Mouse (Mus musculus) midbrain, postnatal 0 days (tissue): ENCODE measurements around the gene Dennd5a. TPM values are rescaled to one million over a fixed set of nuclear protein-coding genes. Genes with fewer than 3 reads are reported as not detected.
A peak's percentile ranks its signal among the peaks of the same experiment; 100 is the strongest.

ENCODE experiments used
- ATAC-seq: fragments of 200-750 bp; cut with Nextera tagmentation; 2 replicates; pipeline ENCODE4 v1.8.0; 2017; ENCODE audit warnings: moderate number of reproducible peaks, mild to moderate bottlenecking, moderate TSS enrichment, moderate library complexity; ENCODE audit not compliant: low FRiP score
- DNase-seq: peaks from one replicate; pipeline ENCODE4 v3.0.0-alpha.2; 2015; ENCODE audit warnings: low spot score
- H3K27ac ChIP-seq: fragments of 300-500 bp; sonication (generic); 2 replicates; pipeline ENCODE4 v1.5.1; 2014; ENCODE audit warnings: low read depth, mild to moderate bottlenecking, low read length, mixed read lengths
- H3K27me3 ChIP-seq: fragments of 300-500 bp; sonication (generic); 2 replicates; pipeline ENCODE4 v1.6.1; 2014; ENCODE audit warnings: low read length, control low read depth, mixed read lengths; ENCODE audit not compliant: insufficient read depth
- H3K36me3 ChIP-seq: fragments of 300-500 bp; sonication (generic); 2 replicates; pipeline ENCODE4 v1.6.1; 2014; ENCODE audit warnings: low read length, control low read depth, mixed read lengths; ENCODE audit not compliant: insufficient read depth
- H3K4me1 ChIP-seq: fragments of 300-500 bp; sonication (generic); 2 replicates; pipeline ENCODE4 v1.6.1; 2014; ENCODE audit warnings: mild to moderate bottlenecking, control low read depth, antibody characterized with exemption, low read length, mixed read lengths; ENCODE audit not compliant: insufficient read depth
- H3K4me2 ChIP-seq: fragments of 300-500 bp; sonication (generic); 2 replicates; pipeline ENCODE4 v1.6.1; 2014; ENCODE audit warnings: low read depth, mild to moderate bottlenecking, low read length, mixed read lengths; ENCODE audit not compliant: poor library complexity, severe bottlenecking
- H3K4me3 ChIP-seq: fragments of 300-500 bp; sonication (generic); 2 replicates; pipeline ENCODE4 v1.5.1; 2014; ENCODE audit warnings: low read depth, mild to moderate bottlenecking, low read length, moderate library complexity
- H3K9ac ChIP-seq: fragments of 300-500 bp; sonication (generic); replicated peaks from 2 replicates; pipeline ENCODE4 v1.6.1; 2014; ENCODE audit warnings: mild to moderate bottlenecking, low read length, moderate library complexity, mixed read lengths; ENCODE audit not compliant: poor library complexity, severe bottlenecking
- H3K9me3 ChIP-seq: fragments of 300-500 bp; sonication (generic); 2 replicates; pipeline ENCODE4 v1.6.1; 2016; ENCODE audit warnings: low read length, control low read depth
- CTCF ChIP-seq: IDR thresholded peaks from 2 replicates; pipeline ENCODE4 v1.5.1; 2016; ENCODE audit warnings: antibody characterized with exemption, mild to moderate bottlenecking
- WGBS: fragments of 180-500 bp; shearing (Covaris S2); extraction: QIAGEN DNeasy Blood & Tissue Kit; methylation state at CpG from one replicate; pipeline ENCODE4 v1.1.7; 2014; 5-methylcytosine and 5-hydroxymethylcytosine counted together
- polyA plus RNA-seq: library from polyadenylated mRNA; unstranded; fragments of >200 nt; fragmentation: Nextera tagmentation; extraction: Ambion mirVana; gene quantifications from 2 replicates; pipeline ENCODE4 v1.2.1, GENCODE M21; 2015
- total RNA-seq: library from RNA; depleted of rRNA; stranded (reverse); fragments of >200 nt; gene quantifications from 2 replicates; pipeline ENCODE4 v1.2.3, GENCODE M21; 2014

Gene Dennd5a
- total and polyA plus RNA-seq, 2 experiments from 2014 or later, result 28.7 to 185 TPM

DNA sequence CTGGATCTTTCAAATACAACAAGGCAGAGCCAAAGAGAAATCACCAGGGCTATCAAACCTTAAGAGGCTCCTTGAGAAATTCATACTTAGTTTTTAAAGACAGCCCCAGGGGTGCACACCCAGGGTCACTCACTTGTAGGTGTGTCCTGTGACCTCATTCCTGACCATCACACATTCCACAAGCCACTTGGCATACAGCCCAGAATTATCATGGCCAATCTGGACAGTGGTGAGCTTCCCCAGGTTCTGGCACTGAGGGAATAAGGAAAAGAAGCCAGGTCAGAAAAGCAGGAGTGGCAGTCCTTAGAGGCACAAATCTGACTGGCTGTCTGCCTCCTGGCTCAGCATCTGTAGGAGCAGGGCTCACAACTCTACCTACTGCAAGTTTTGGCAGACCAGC is 61.4 kb downstream of the Dennd5a start:
- no peaks in the 10 kb centered on the region for H3K4me1 ChIP-seq
- H3K27ac ChIP-seq, result no peak overlapping the region
- no peaks in the 10 kb centered on the region for H3K9me3 ChIP-seq
- no peak for TF ChIP-seq CTCF
- no peak overlapping the region for H3K4me2 ChIP-seq
- peaks cover 95% of the 10 kb centered on the region for H3K36me3 ChIP-seq
- DNase-seq (no peak), ATAC-seq (no peak)
- no peak overlapping the region for H3K9ac ChIP-seq
- no peaks in the 10 kb centered on the region for H3K27me3 ChIP-seq
- H3K4me3 ChIP-seq, result no peak overlapping the region

DNA sequence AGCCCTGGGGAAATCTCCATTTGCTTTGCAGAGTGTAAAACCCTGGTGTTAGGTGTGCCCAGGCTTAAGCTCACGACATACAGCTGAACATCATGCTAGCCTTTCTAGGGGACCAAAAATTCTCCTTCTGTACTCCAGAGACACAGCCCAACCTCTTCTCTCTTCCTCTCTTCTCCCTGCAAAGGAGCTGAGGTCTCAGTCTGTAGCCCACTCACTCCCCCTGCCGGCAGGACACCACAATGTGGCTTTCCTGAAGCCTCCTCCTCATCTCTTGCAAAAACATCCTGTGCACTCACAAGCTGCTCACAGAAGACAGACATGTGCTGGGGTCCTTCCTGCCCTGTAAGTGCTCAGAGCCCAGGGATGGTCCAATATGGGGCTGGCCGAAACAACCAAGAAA is 67.7 kb downstream of the Dennd5a start:
- Histone ChIP-seq H3K4me2 (no peak overlapping the region), H3K4me3 (no peak overlapping the region), H3K27me3 (no peaks in the 10 kb centered on the region), H3K27ac (no peak overlapping the region), H3K9me3 (no peaks in the 10 kb centered on the region), H3K4me1 (no peaks in the 10 kb centered on the region), H3K36me3 (peaks cover 42% of the 10 kb centered on the region), H3K9ac (no peak overlapping the region)
- peak; percentile 88 for TF ChIP-seq CTCF
- DNase-seq (peak; percentile 76), ATAC-seq (peak; percentile 63; the same call in 1 of the 2 replicates)
- 38% methylated on average over 3 of the region's 3 CpGs for WGBS

DNA sequence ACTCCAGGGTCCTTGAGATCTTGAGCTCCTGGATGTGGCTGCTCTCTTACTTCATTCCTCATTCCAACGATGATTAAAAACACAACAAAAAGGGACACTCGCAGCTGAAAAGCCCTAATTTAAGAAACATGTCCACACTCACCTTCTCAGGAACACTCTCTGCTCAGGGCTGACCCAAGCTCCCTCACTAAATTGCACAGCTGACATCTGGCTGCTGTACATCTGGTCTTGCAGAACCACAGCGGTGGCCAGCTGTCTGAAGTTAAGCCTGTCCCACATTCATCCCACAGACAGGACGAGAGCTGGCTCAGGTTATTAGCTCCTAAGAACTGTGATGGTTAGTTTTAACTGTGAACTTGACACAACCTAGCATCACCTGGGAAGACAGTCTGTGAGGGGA is 68.5 kb downstream of the Dennd5a start:
- 90% methylated on average over 4 of the region's 4 CpGs for WGBS
- Histone ChIP-seq H3K36me3 (peaks cover 38% of the 10 kb centered on the region), H3K9ac (no peak overlapping the region), H3K9me3 (no peaks in the 10 kb centered on the region), H3K4me2 (no peak overlapping the region), H3K27ac (no peak overlapping the region), H3K27me3 (no peaks in the 10 kb centered on the region), H3K4me3 (no peak overlapping the region), H3K4me1 (no peaks in the 10 kb centered on the region)
- no peak for TF ChIP-seq CTCF
- DNase-seq (no peak), ATAC-seq (no peak)

DNA sequence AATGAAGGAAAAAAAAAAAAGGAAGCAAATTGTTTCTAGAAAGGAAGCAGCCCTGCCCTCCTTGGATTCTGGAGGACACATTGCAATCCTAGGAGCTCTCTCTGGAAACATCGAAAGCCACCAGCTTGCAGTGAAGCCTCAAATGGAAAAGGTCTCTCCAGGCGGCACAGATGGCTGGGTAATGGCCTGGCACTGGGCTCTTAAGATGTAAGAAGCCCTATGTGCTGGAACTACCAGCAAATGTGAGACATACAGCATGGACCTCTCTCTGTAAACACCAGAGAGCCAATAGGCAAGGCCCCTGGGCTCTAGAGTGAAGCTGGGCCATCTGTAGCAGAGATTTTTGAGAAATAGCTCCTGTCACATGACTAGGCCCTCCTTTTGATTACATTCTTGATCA is 70.0 kb downstream of the Dennd5a start:
- no peak for TF ChIP-seq CTCF
- H3K4me3 ChIP-seq, result no peak overlapping the region

DNA sequence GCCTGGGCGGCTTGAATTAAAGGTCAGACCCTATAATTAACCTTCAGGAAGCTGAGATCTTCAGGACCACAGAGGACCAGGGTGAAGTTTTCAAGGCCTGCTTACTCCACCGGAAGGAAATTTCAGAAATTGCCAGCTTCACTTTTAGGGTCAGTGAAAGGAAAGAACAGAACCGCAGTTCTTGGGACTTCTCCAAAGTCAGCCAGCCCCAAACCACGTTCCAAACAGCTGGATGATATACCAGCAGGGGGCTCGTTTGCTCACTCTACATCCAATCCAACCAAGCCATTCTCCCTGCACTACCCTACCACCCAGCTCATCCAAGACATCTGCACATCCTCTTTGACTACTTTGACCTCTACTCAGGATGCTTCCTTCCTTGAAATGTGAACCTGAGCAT is 71.0 kb downstream of the Dennd5a start:
- ATAC-seq, result no peak
- TF ChIP-seq CTCF, result no peak
- DNase-seq, result no peak
- H3K9me3 ChIP-seq, result no peaks in the 10 kb centered on the region
- H3K27me3 ChIP-seq, result no peaks in the 10 kb centered on the region
- WGBS, result 86% methylated on average over 5 of the region's 5 CpGs
- H3K9ac ChIP-seq, result no peak overlapping the region
- H3K4me2 ChIP-seq, result no peak overlapping the region
- no peak overlapping the region for H3K27ac ChIP-seq
- H3K4me3 ChIP-seq, result no peak overlapping the region
- H3K4me1 ChIP-seq, result no peaks in the 10 kb centered on the region
- peaks cover 16% of the 10 kb centered on the region for H3K36me3 ChIP-seq

More for the DNA sequence above, 70.0 kb downstream of the Dennd5a start:
- DNase-seq (no peak), ATAC-seq (no peak)
- Histone ChIP-seq H3K4me1 (no peaks in the 10 kb centered on the region), H3K27me3 (no peaks in the 10 kb centered on the region), H3K4me2 (no peak overlapping the region), H3K27ac (no peak overlapping the region), H3K9ac (no peak overlapping the region), H3K36me3 (peaks cover 26% of the 10 kb centered on the region), H3K9me3 (no peaks in the 10 kb centered on the region)
- WGBS, result 91% methylated on average over 2 of the region's 2 CpGs

DNA sequence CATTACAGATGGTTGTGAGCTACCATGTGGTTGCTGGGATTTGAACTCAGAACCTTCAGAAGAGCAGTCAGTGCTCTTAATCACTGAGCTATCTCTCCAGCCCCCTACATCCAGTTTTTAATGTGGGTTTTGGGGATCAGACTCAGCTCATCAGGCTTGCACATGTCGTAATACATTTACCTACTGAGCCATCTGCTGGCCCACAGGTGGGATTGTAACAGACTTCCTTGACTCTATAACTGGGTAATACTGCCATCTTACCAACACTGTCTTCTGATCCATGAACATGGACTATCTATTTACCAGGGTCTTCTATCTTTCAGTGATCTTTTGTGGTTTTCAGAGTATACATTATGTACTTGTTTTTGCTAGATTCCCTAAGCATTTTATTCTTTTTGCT is 74.0 kb downstream of the Dennd5a start:
- H3K27ac ChIP-seq, result no peak overlapping the region
- H3K36me3 ChIP-seq, result peaks cover 7% of the 10 kb centered on the region; the same call in 1 of the 2 replicates
- H3K9ac ChIP-seq, result no peak overlapping the region
- no peaks in the 10 kb centered on the region for H3K27me3 ChIP-seq
- H3K4me1 ChIP-seq, result no peaks in the 10 kb centered on the region
- 100% methylated on average over 1 of the region's 1 CpGs for WGBS
- H3K4me2 ChIP-seq, result no peak overlapping the region
- DNase-seq (no peak), ATAC-seq (no peak)
- H3K9me3 ChIP-seq, result no peaks in the 10 kb centered on the region
- peak; percentile 33 for TF ChIP-seq CTCF
- H3K4me3 ChIP-seq, result no peak overlapping the region
